Mouse (Mus musculus) liver, postnatal 0 days (tissue): ENCODE results near the gene Plekhg3.

Experiments used
- CTCF ChIP-seq: sonication (generic); IDR thresholded peaks from 2 replicates; pipeline ENCODE4 v1.5.1; 2016; ENCODE audit warnings: antibody characterized with exemption, low read depth
- EP300 ChIP-seq: IDR thresholded peaks from 2 replicates; pipeline ENCODE4 v1.6.1; 2016; ENCODE audit warnings: antibody characterized with exemption, low read depth, mild to moderate bottlenecking

GRCm38 (mm10) chr12:76589531-76589930 is 58.8 kb downstream of the Plekhg3 start:
- TF ChIP-seq CTCF (no peak), EP300 (no peak)
